Mouse (Mus musculus): ENCODE data around the gene C2.
A peak's percentile ranks its signal among the peaks of the same experiment; 100 is the strongest.

Gene C2

DNA sequence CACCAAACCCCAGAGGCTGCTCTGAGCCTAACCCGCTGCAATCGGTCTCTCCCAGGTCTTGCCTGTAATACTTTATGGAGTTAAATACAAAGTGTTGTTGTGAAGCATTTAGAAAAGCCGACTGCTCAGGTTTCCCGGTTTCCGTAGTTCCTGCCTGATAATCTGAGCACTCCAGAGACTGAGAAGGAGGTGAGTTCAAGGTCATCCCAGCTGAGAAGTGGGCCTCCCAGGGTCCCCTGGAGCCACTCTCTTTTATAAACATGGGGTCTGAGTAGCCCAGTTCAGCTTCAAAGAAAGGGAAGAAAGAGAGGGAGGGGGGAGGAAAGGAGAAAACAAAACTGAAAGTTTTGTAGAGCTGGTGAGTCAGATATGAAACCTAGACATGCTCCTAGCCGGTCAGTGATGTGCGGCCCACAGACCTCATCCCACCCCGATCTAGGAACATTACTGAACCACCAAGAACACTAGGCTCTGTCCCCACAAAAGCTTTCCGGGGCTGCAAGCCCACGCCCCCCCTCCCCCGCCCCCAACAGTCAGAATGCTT is 18.7 kb downstream of the C2 start, which contains the start of gene Zbtb12:
Zbtb12 (plus strand) TSS at position 148 of the 544 bp plus-strand sequence.
- DNase-seq: no peak

GRCm38 (mm10) chr17:34874321-34874720 is 23.7 kb downstream of the C2 start:
- DNase-seq: no peak

DNA sequence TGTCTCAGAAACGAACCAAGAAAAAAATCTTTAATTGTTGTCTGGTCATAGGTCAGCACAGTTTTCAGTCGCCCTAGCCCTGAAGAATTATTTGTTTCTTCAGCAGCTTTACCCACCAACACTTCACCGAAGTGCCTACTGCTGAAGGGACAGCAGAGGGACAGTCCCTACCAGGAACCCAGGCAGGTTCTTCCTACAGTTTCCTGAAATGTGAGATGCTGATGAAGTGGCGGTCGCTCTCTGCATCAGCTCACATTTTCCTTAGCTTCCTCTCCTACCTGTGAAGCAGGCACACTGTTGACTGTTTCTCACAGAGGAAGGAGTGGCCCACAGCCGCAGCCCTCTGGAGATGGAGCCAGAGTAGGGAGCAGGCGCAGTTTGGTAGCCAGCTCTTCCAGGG is 32.1 kb downstream of the C2 start:
- DNase-seq: no peak

- DNase-seq: no peak
These were observed 35.5 kb downstream of the C2 start, which contains the start of gene Cfb for GRCm38 (mm10) chr17:34862416-34863081. Cfb (minus strand) TSS chr17:34862518.

DNA sequence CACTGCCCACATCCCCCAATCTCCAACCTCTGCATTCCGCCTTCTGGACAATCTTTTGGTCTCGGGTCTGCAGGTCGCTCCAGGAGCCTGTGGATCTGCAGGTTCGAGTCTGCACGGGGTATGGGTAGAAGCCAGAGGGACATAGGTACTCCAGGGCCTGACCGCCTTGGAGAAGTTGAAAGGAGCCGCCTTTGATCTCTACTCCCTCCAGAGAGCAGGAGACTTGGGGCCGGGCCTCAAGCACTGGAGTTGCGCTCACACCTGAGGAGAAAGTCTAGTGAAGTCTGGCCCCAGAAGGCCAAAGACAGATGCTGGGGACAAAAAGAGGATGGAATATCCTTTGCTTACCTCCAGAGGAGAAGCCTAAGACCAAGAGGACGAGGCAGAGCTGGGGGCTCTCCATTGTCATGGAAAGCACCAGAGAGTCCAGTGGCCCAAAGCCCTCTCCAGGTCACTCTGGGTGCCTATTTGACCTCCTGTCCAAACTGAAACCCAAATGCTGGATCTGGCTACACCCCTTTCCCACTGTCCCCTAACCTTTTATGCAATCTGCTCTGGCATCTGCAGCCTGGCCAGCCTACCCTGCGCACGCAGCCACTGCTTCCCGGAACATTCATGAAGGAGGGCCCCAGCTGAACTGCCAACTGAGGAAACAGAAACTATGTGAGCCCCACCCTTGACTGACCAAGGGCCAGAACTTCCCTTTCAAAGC is 36.2 kb downstream of the C2 start:
- DNase-seq: peak in 1 of 2 experiments; percentile 50

DNA sequence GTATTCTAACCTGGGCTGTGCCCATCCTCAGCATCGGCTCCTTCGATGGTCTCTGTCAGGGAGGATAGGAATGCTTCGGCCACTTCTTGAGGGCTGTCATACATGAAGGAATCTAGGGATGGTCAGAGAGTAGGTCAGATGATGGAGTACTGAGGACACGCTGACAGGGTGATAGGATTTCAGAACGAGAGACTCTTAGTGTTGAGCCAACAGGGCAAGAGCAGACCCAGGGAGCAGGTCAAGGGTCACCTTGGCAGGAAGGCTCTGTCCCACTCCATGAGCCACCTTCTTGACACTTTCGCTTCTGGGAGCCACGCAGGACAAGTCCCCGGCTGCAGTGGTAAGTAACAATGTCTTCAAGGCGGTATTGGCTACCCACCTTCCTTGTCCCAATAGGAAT is 37.6 kb downstream of the C2 start:
- no peak for DNase-seq

DNA sequence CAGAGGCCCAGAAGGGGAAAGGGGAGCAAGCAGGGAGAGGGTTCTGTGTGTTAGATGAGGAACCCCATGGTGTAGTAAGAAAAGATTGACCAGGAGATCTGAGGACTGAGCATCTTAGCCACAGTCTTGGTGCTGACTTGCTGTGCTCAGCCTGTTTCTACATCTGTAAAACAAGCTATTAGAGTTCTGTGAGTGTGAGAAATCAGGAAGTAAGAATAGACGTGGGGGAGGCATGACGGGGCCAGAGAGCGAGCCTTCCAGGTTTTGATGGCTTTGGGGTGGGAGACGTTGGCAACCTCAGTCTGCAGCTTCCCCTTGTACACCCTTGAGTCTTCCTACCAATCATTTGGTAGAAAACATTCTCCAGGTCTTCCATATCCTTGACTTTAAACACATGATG is 39.4 kb downstream of the C2 start:
- no peak for DNase-seq

DNA sequence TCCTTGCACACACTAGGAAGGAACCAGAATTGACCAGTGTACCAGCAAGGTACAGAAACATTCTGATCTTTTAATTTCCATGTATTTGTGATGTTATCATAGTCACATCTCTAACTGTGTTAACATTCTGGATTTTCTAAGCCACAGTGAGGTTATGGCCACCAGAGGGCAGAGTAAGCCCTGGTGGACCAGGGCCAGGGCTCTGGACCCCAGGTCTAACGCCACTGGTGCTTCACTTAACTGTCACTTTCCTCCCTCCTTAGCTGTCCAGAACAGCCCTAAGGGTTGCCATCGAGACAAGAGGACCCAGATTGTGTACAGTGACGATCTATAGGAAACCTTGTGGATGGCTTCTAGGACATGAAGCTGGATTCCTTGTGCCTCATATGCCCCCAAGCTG is 42.2 kb downstream of the C2 start:
- peak; percentile 43 to 64 for DNase-seq

- DNase-seq: no peak
These were observed 43.3 kb downstream of the C2 start for GRCm38 (mm10) chr17:34854761-34855160.

DNA sequence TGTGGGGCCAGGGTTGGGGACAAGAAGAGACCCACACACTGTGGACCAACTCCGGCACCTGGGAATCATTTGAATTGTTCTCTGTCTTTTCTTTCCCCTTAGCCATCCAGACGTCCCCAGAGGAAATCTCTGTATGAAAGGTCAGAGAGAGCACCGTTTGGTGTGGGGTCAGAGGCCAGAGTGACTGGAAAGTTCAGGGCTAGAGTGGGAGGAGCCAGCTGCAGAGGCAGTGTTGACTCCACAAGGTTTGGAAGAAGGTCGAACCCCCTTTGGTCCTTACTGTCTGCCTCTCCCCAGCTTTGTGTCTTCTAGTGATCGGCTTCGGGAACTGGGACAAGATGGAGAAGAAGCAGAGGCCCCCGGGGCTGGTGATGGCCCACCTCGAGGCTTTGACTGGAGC is 44.6 kb downstream of the C2 start:
- DNase-seq: no peak

- peak in 1 of 2 experiments; percentile 20 for DNase-seq
These were observed 47.4 kb downstream of the C2 start for GRCm38 (mm10) chr17:34850517-34851125.

- peak; percentile 98 for DNase-seq
These were observed 48.1 kb downstream of the C2 start, which contains the start of the genes Skiv2l and Nelfe for GRCm38 (mm10) chr17:34849722-34850516. Skiv2l (minus strand) TSS chr17:34850210. Nelfe (plus strand) TSS chr17:34850391.

GRCm38 (mm10) chr17:34847615-34848014 is 50.5 kb downstream of the C2 start:
- no peak for DNase-seq

- DNase-seq: no peak
These were observed 50.9 kb downstream of the C2 start for GRCm38 (mm10) chr17:34847192-34847591.

- DNase-seq: peak in 1 of 2 experiments; percentile 24
These were observed 53.2 kb downstream of the C2 start for GRCm38 (mm10) chr17:34844884-34845283.

DNA sequence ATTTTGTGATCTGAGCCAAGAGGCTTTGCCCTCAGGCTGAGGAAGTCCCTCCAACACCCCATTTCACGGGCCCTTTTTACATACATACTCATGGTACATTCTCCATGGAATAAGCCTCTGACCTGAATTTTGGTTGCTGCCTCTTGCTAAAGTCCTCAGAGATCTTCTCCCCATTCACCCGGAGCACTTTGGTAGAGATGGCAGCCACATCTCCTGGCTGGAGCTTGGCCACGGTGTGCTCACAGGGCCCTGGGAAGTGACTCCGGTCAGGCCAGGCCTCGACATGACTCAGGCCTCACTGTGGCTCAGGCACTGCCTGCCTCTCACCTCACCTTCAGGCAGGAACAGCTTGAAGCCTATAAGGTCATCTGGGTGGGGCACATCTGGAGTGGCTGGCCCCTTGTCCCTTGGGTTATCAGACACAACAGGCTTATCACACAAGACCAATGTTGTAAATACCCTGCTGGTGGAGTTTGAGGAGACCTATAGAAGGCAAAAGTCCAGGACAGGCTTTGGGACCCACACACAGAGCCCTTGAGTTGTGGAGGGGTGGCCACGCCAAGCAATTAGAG is 57.2 kb downstream of the C2 start:
- DNase-seq: no peak

- DNase-seq: no peak
These were observed 59.3 kb downstream of the C2 start for GRCm38 (mm10) chr17:34838785-34839184.

GRCm38 (mm10) chr17:34837464-34838324 is 60.4 kb downstream of the C2 start:
- DNase-seq: peak in 1 of 2 experiments; percentile 18

- peak; percentile 97 for DNase-seq
These were observed 61.2 kb downstream of the C2 start, which contains the start of the genes Stk19 and Dxo for GRCm38 (mm10) chr17:34836856-34837221. Stk19 (minus strand) TSS chr17:34836945. Dxo (plus strand) TSS chr17:34837019.

- DNase-seq: no peak
These were observed 61.8 kb downstream of the C2 start for GRCm38 (mm10) chr17:34836155-34836855.

Data from lung, postnatal 4 days (tissue).